Mouse (Mus musculus) C2C12 (cell line): ENCODE data around the gene Smtn.

Experiments
- CEBPB ChIP-seq: IDR thresholded peaks from one replicate; pipeline ENCODE4 v1.6.1; 2011; ENCODE audit warnings: low read depth, mild to moderate bottlenecking, control low read depth, moderate library complexity
- CTCF ChIP-seq: IDR thresholded peaks from one replicate; pipeline ENCODE4 v1.5.1; 2011; ENCODE audit not compliant: control insufficient read depth, insufficient read depth, insufficient read length
- FOSL1 ChIP-seq: IDR thresholded peaks from one replicate; pipeline ENCODE4 v1.8.0; 2011; ENCODE audit warnings: mild to moderate bottlenecking, low read length; ENCODE audit not compliant: poor library complexity, insufficient read depth, severe bottlenecking
- MAX ChIP-seq: IDR thresholded peaks from one replicate; pipeline ENCODE4 v1.6.1; 2011; ENCODE audit warnings: mild to moderate bottlenecking, control low read depth
- MYOD1 ChIP-seq: IDR thresholded peaks from one replicate; pipeline ENCODE4 v1.6.1; 2011; ENCODE audit warnings: low read depth; ENCODE audit not compliant: control insufficient read depth, insufficient read length
- MYOG ChIP-seq: IDR thresholded peaks from one replicate; pipeline ENCODE4 v1.6.1; 2011; ENCODE audit not compliant: control insufficient read depth, insufficient read length; ENCODE audit errors: extremely low read depth
- USF1 ChIP-seq: IDR thresholded peaks from one replicate; pipeline ENCODE4 v1.6.1; 2011; ENCODE audit warnings: low read depth, mild to moderate bottlenecking, control low read depth, moderate library complexity

GRCm38 (mm10) chr11:3560202-3560601, 19.8 kb upstream of the Smtn start:
- TF ChIP-seq MYOD1 (no peak), CEBPB (no peak), MAX (peak; percentile 44), USF1 (no peak), CTCF (no peak), FOSL1 (no peak), MYOG (no peak)
